Mouse (Mus musculus): ENCODE results near the gene Msx3. TPM values are rescaled to one million over a fixed set of nuclear protein-coding genes. Genes with fewer than 3 reads are reported as not detected.
A peak's percentile ranks its signal among the peaks of the same experiment; 100 is the strongest.

Msx3 gene
- polyA plus RNA-seq, 1 experiment: not detected

GRCm38 (mm10) chr7:140061832-140062130, 12.9 kb upstream of the Msx3 start:
- no peaks in the 10 kb centered on the region for H3K4me1 ChIP-seq (ENCODE audit: control insufficient read depth, insufficient read depth, low read length)
- TF ChIP-seq CTCF (IDR thresholded peaks at IDR 0.05; ENCODE audit: control insufficient read depth, insufficient read depth, low read length): no peak
- TF ChIP-seq POLR2A (IDR thresholded peaks at IDR 0.05; ENCODE audit: borderline replicate concordance, control insufficient read depth, low read depth, low read length): no peak
- H3K27ac ChIP-seq (ENCODE audit: control insufficient read depth, insufficient read depth, low read depth, low read length, poor library complexity): no peak overlapping the region
- WGBS: 8% methylated on average over 6 of the region's 6 CpGs
- no peak overlapping the region for H3K4me3 ChIP-seq (replicated peaks; ENCODE audit: control insufficient read depth, low read depth, low read length)

- no peak overlapping the region for H3K4me3 ChIP-seq (replicated peaks; ENCODE audit: control insufficient read depth, low read depth, low read length)
- no peaks in the 10 kb centered on the region for H3K4me1 ChIP-seq (ENCODE audit: control insufficient read depth, insufficient read depth, low read length)
- 3% methylated on average over 47 of the region's 47 CpGs for WGBS
- no peak overlapping the region for H3K27ac ChIP-seq (ENCODE audit: control insufficient read depth, insufficient read depth, low read depth, low read length, poor library complexity)
- TF ChIP-seq CTCF (IDR thresholded peaks at IDR 0.05; ENCODE audit: control insufficient read depth, insufficient read depth, low read length): no peak
- no peak for TF ChIP-seq POLR2A (IDR thresholded peaks at IDR 0.05; ENCODE audit: borderline replicate concordance, control insufficient read depth, low read depth, low read length)
Observed at GRCm38 (mm10) chr7:140060936-140061831, 12.3 kb upstream of the Msx3 start.

- no peak overlapping the region for H3K27ac ChIP-seq (ENCODE audit: control insufficient read depth, insufficient read depth, low read depth, low read length, poor library complexity)
- TF ChIP-seq POLR2A (IDR thresholded peaks at IDR 0.05; ENCODE audit: borderline replicate concordance, control insufficient read depth, low read depth, low read length) (no peak), CTCF (IDR thresholded peaks at IDR 0.05; ENCODE audit: control insufficient read depth, insufficient read depth, low read length) (no peak)
- WGBS: 50% methylated on average over 4 of the region's 4 CpGs
- no peak overlapping the region for H3K4me3 ChIP-seq (replicated peaks; ENCODE audit: control insufficient read depth, low read depth, low read length)
- H3K4me1 ChIP-seq (ENCODE audit: control insufficient read depth, insufficient read depth, low read length): no peaks in the 10 kb centered on the region
Observed at GRCm38 (mm10) chr7:140059601-140060000, 10.7 kb upstream of the Msx3 start.

GRCm38 (mm10) chr7:140058528-140058927, 9.6 kb upstream of the Msx3 start:
- WGBS: 32% methylated on average over 7 of the region's 7 CpGs
- no peak overlapping the region for H3K4me3 ChIP-seq (replicated peaks; ENCODE audit: control insufficient read depth, low read depth, low read length)
- no peaks in the 10 kb centered on the region for H3K4me1 ChIP-seq (ENCODE audit: control insufficient read depth, insufficient read depth, low read length)
- TF ChIP-seq POLR2A (IDR thresholded peaks at IDR 0.05; ENCODE audit: borderline replicate concordance, control insufficient read depth, low read depth, low read length) (no peak), CTCF (IDR thresholded peaks at IDR 0.05; ENCODE audit: control insufficient read depth, insufficient read depth, low read length) (no peak)
- H3K27ac ChIP-seq (ENCODE audit: control insufficient read depth, insufficient read depth, low read depth, low read length, poor library complexity): no peak overlapping the region

- no peak overlapping the region for H3K4me3 ChIP-seq (replicated peaks; ENCODE audit: control insufficient read depth, low read depth, low read length)
- 6% methylated on average over 53 of the region's 53 CpGs for WGBS
- no peak for TF ChIP-seq CTCF (IDR thresholded peaks at IDR 0.05; ENCODE audit: control insufficient read depth, insufficient read depth, low read length)
- no peak for TF ChIP-seq POLR2A (IDR thresholded peaks at IDR 0.05; ENCODE audit: borderline replicate concordance, control insufficient read depth, low read depth, low read length)
- no peaks in the 10 kb centered on the region for H3K4me1 ChIP-seq (ENCODE audit: control insufficient read depth, insufficient read depth, low read length)
- no peak overlapping the region for H3K27ac ChIP-seq (ENCODE audit: control insufficient read depth, insufficient read depth, low read depth, low read length, poor library complexity)
Observed at GRCm38 (mm10) chr7:140057413-140058407, 8.8 kb upstream of the Msx3 start.

- Histone ChIP-seq H3K27ac (ENCODE audit: control insufficient read depth, insufficient read depth, low read depth, low read length, poor library complexity) (no peak overlapping the region), H3K4me3 (replicated peaks; ENCODE audit: control insufficient read depth, low read depth, low read length) (no peak overlapping the region), H3K4me1 (ENCODE audit: control insufficient read depth, insufficient read depth, low read length) (no peaks in the 10 kb centered on the region)
- WGBS: 74% methylated on average over 4 of the region's 4 CpGs
- no peak for TF ChIP-seq POLR2A (IDR thresholded peaks at IDR 0.05; ENCODE audit: borderline replicate concordance, control insufficient read depth, low read depth, low read length)
- TF ChIP-seq CTCF (IDR thresholded peaks at IDR 0.05; ENCODE audit: control insufficient read depth, insufficient read depth, low read length): no peak
Observed at GRCm38 (mm10) chr7:140054124-140054523, 5.2 kb upstream of the Msx3 start.

GRCm38 (mm10) chr7:140049115-140049689, 313 bp upstream of the Msx3 start:
- no peak overlapping the region for H3K27ac ChIP-seq (ENCODE audit: control insufficient read depth, insufficient read depth, low read depth, low read length, poor library complexity)
- 1% methylated on average over 34 of the region's 34 CpGs for WGBS
- no peak for TF ChIP-seq POLR2A (IDR thresholded peaks at IDR 0.05; ENCODE audit: borderline replicate concordance, control insufficient read depth, low read depth, low read length)
- TF ChIP-seq CTCF (IDR thresholded peaks at IDR 0.05; ENCODE audit: control insufficient read depth, insufficient read depth, low read length): no peak
- no peaks in the 10 kb centered on the region for H3K4me1 ChIP-seq (ENCODE audit: control insufficient read depth, insufficient read depth, low read length)
- H3K4me3 ChIP-seq (replicated peaks; ENCODE audit: control insufficient read depth, low read depth, low read length): peak overlapping the region; percentile 12
